Mouse (Mus musculus) liver, postnatal 0 days (tissue): Measurements from ENCODE around the gene LTO1. TPM values are rescaled to one million over a fixed set of nuclear protein-coding genes. Genes with fewer than 3 reads are reported as not detected.

ENCODE experiments used
- ATAC-seq: fragments of 200-750 bp; cut with Nextera tagmentation; 2 replicates; pipeline ENCODE4 v1.8.0; 2017; ENCODE audit warnings: mild to moderate bottlenecking, moderate library complexity
- DNase-seq: peaks from one replicate; pipeline ENCODE4 v3.0.0-alpha.2; 2016
- H3K27ac ChIP-seq: fragments of 300-500 bp; sonication (generic); 2 replicates; pipeline ENCODE4 v1.5.1; 2014; ENCODE audit warnings: antibody characterized with exemption, moderate library complexity, mild to moderate bottlenecking, low read depth
- H3K27me3 ChIP-seq: fragments of 300-500 bp; sonication (generic); 2 replicates; pipeline ENCODE4 v1.6.1; 2014; ENCODE audit warnings: low read length, control low read depth, mixed read lengths; ENCODE audit not compliant: insufficient read depth
- H3K36me3 ChIP-seq: fragments of 300-500 bp; sonication (generic); replicated peaks from 2 replicates; pipeline ENCODE4 v1.6.1; 2014; ENCODE audit warnings: mild to moderate bottlenecking, control low read depth, low read length, moderate library complexity, mixed read lengths; ENCODE audit not compliant: insufficient read depth
- H3K4me1 ChIP-seq: fragments of 300-500 bp; sonication (generic); 2 replicates; pipeline ENCODE4 v1.6.1; 2014; ENCODE audit warnings: antibody characterized with exemption, mild to moderate bottlenecking, control low read depth; ENCODE audit not compliant: insufficient read depth
- H3K4me2 ChIP-seq: fragments of 300-500 bp; sonication (generic); 2 replicates; pipeline ENCODE4 v1.6.1; 2014; ENCODE audit warnings: low read depth, mild to moderate bottlenecking, low read length, moderate library complexity, mixed read lengths
- H3K4me3 ChIP-seq: fragments of 300-500 bp; sonication (generic); 2 replicates; pipeline ENCODE4 v1.5.1; 2014; ENCODE audit warnings: low read depth, low read length
- H3K9ac ChIP-seq: fragments of 300-500 bp; sonication (generic); replicated peaks from 2 replicates; pipeline ENCODE4 v1.6.1; 2014; ENCODE audit warnings: mild to moderate bottlenecking, moderate library complexity
- H3K9me3 ChIP-seq: fragments of 300-500 bp; sonication (generic); 2 replicates; pipeline ENCODE4 v1.6.1; 2016; ENCODE audit warnings: mild to moderate bottlenecking, control low read depth, low read length, mixed read lengths
- CTCF ChIP-seq: sonication (generic); IDR thresholded peaks from 2 replicates; pipeline ENCODE4 v1.5.1; 2016; ENCODE audit warnings: antibody characterized with exemption, low read depth
- EP300 ChIP-seq: IDR thresholded peaks from 2 replicates; pipeline ENCODE4 v1.6.1; 2016; ENCODE audit warnings: antibody characterized with exemption, low read depth, mild to moderate bottlenecking
- WGBS: fragments of 180-500 bp; shearing (Covaris S2); extraction: QIAGEN DNeasy Blood & Tissue Kit; methylation state at CpG from one replicate; pipeline ENCODE4 v1.1.7; 2014; ENCODE audit not compliant: insufficient replicate concordance; 5-methylcytosine and 5-hydroxymethylcytosine counted together
- polyA plus RNA-seq: library from polyadenylated mRNA; unstranded; fragments of >200 nt; fragmentation: Nextera tagmentation; extraction: Ambion mirVana; gene quantifications from 2 replicates; pipeline ENCODE4 v1.2.1, GENCODE M21; 2015

The LTO1 gene
- polyA plus RNA-seq, 1 experiment from 2014 or later = 7.0 TPM

GRCm38 (mm10) chr7:144931778-144932177 lies 16.9 kb downstream of the LTO1 start:
- H3K4me1 ChIP-seq = peaks cover 12% of the 10 kb centered on the region
- WGBS = 30% methylated on average over 3 of the region's 3 CpGs
- no peak for ATAC-seq

GRCm38 (mm10) chr7:144932389-144932937 lies 17.6 kb downstream of the LTO1 start:
- WGBS = 42% methylated on average over 18 of the region's 18 CpGs

More at GRCm38 (mm10) chr7:144931778-144932177, 16.9 kb downstream of the LTO1 start:
- no peak for DNase-seq
- Histone ChIP-seq H3K27me3 (no peaks in the 10 kb centered on the region), H3K4me2 (no peak overlapping the region), H3K9ac (no peak overlapping the region; the same call in 1 of the 2 replicates), H3K36me3 (no peaks in the 10 kb centered on the region), H3K4me3 (no peak overlapping the region), H3K27ac (0 out of 2 replicates have a peak overlapping the region, but pooled peaks have one; percentile 3), H3K9me3 (no peaks in the 10 kb centered on the region)
- TF ChIP-seq EP300 = no peak
- peak; percentile 58 for TF ChIP-seq CTCF

GRCm38 (mm10) chr7:144933336-144933735 lies 18.4 kb downstream of the LTO1 start:
- H3K4me3 ChIP-seq = no peak overlapping the region
- no peak for ATAC-seq
- WGBS = 87% methylated on average over 3 of the region's 3 CpGs
- H3K27ac ChIP-seq = no peak overlapping the region
- H3K4me2 ChIP-seq = no peak overlapping the region
- H3K36me3 ChIP-seq = no peaks in the 10 kb centered on the region
- H3K4me1 ChIP-seq = peaks cover 8% of the 10 kb centered on the region
- H3K27me3 ChIP-seq = peaks cover 8% of the 10 kb centered on the region
- TF ChIP-seq CTCF (no peak), EP300 (no peak)
- no peak overlapping the region for H3K9ac ChIP-seq
- no peaks in the 10 kb centered on the region for H3K9me3 ChIP-seq
- DNase-seq = no peak

More at GRCm38 (mm10) chr7:144932389-144932937, 17.6 kb downstream of the LTO1 start:
- TF ChIP-seq EP300 (no peak), CTCF (no peak)
- H3K4me1 ChIP-seq = peaks cover 12% of the 10 kb centered on the region
- no peak overlapping the region for H3K9ac ChIP-seq
- no peak overlapping the region for H3K4me3 ChIP-seq
- ATAC-seq = no peak
- H3K9me3 ChIP-seq = no peaks in the 10 kb centered on the region
- peak overlapping the region; percentile 49 for H3K27ac ChIP-seq
- no peaks in the 10 kb centered on the region for H3K36me3 ChIP-seq
- H3K4me2 ChIP-seq = peak overlapping the region; percentile 18; the same call in 1 of the 2 replicates
- H3K27me3 ChIP-seq = no peaks in the 10 kb centered on the region
- no peak for DNase-seq

- Histone ChIP-seq H3K9me3 (no peaks in the 10 kb centered on the region), H3K4me1 (peaks cover 8% of the 10 kb centered on the region), H3K9ac (no peak overlapping the region), H3K36me3 (no peaks in the 10 kb centered on the region), H3K4me2 (no peak overlapping the region), H3K27me3 (peaks cover 13% of the 10 kb centered on the region), H3K27ac (no peak overlapping the region), H3K4me3 (no peak overlapping the region)
- DNase-seq (no peak), ATAC-seq (no peak)
- TF ChIP-seq CTCF (no peak), EP300 (no peak)
- WGBS = 65% methylated on average over 8 of the region's 8 CpGs
Observed at GRCm38 (mm10) chr7:144933796-144934195, 18.9 kb downstream of the LTO1 start.

- no peak for DNase-seq
- no peak for TF ChIP-seq EP300
- TF ChIP-seq CTCF = no peak
- 82% methylated on average over 5 of the region's 5 CpGs for WGBS
Observed at GRCm38 (mm10) chr7:144934901-144935300, 20.0 kb downstream of the LTO1 start.

GRCm38 (mm10) chr7:144935563-144935962 lies 20.7 kb downstream of the LTO1 start:
- no peak for DNase-seq
- H3K36me3 ChIP-seq = no peaks in the 10 kb centered on the region
- TF ChIP-seq EP300 (no peak), CTCF (peak; percentile 63)
- H3K9ac ChIP-seq = no peak overlapping the region
- no peak for ATAC-seq
- no peak overlapping the region for H3K27ac ChIP-seq
- H3K9me3 ChIP-seq = no peaks in the 10 kb centered on the region
- H3K4me3 ChIP-seq = no peak overlapping the region
- 68% methylated on average over 5 of the region's 5 CpGs for WGBS
- H3K4me2 ChIP-seq = no peak overlapping the region
- peaks cover 14% of the 10 kb centered on the region for H3K4me1 ChIP-seq
- H3K27me3 ChIP-seq = peaks cover 30% of the 10 kb centered on the region

More at GRCm38 (mm10) chr7:144934901-144935300, 20.0 kb downstream of the LTO1 start:
- Histone ChIP-seq H3K27me3 (peaks cover 24% of the 10 kb centered on the region), H3K27ac (no peak overlapping the region), H3K4me3 (no peak overlapping the region), H3K9me3 (no peaks in the 10 kb centered on the region), H3K4me2 (no peak overlapping the region), H3K4me1 (peaks cover 10% of the 10 kb centered on the region), H3K9ac (no peak overlapping the region), H3K36me3 (no peaks in the 10 kb centered on the region)
- no peak for ATAC-seq

GRCm38 (mm10) chr7:144936311-144936880 lies 21.5 kb downstream of the LTO1 start:
- ATAC-seq = no peak
- no peak for DNase-seq
- no peak overlapping the region for H3K27ac ChIP-seq
- no peak for TF ChIP-seq EP300
- TF ChIP-seq CTCF = no peak
- WGBS = 73% methylated on average over 4 of the region's 4 CpGs
- H3K36me3 ChIP-seq = no peaks in the 10 kb centered on the region
- no peak overlapping the region for H3K4me3 ChIP-seq
- H3K4me2 ChIP-seq = no peak overlapping the region
- H3K9me3 ChIP-seq = no peaks in the 10 kb centered on the region
- peaks cover 39% of the 10 kb centered on the region for H3K27me3 ChIP-seq
- H3K9ac ChIP-seq = no peak overlapping the region
- peaks cover 19% of the 10 kb centered on the region for H3K4me1 ChIP-seq
